Mouse (Mus musculus) macrophage (primary cell): ENCODE measurements around the gene Gm20518. TPM values are rescaled to one million over a fixed set of nuclear protein-coding genes. Genes with fewer than 3 reads are reported as not detected.

ENCODE experiments used
- H3K27ac ChIP-seq: fragments of 350-480 bp; formaldehyde crosslinking; 2 replicates; pipeline ENCODE4 v1.9.0; 2021
- H3K36me3 ChIP-seq: fragments of 350-480 bp; formaldehyde crosslinking; 2 replicates; pipeline ENCODE4 v1.9.0; 2021; ENCODE audit errors: inconsistent target
- H3K4me3 ChIP-seq: fragments of 350-480 bp; formaldehyde crosslinking; 2 replicates; pipeline ENCODE4 v1.9.0; 2021; ENCODE audit errors: inconsistent target
- H3K79me2 ChIP-seq: fragments of 350-480 bp; formaldehyde crosslinking; 2 replicates; pipeline ENCODE4 v1.9.0; 2021; ENCODE audit errors: inconsistent target
- WGBS: methylation state at CpG from one replicate; pipeline ENCODE4 v1.1.7; 2026; ENCODE audit warnings: inconsistent platforms; ENCODE audit not compliant: missing documents; 5-methylcytosine and 5-hydroxymethylcytosine counted together
- polyA plus RNA-seq: library from polyadenylated mRNA; stranded (reverse); fragments of 250-400 nt; gene quantifications from 3 replicates; pipeline ENCODE4 v1.2.4, GENCODE M21; 2018; ENCODE audit warnings: inconsistent platforms

The Gm20518 gene
- polyA plus RNA-seq, 1 experiment from 2014 or later = not detected

DNA sequence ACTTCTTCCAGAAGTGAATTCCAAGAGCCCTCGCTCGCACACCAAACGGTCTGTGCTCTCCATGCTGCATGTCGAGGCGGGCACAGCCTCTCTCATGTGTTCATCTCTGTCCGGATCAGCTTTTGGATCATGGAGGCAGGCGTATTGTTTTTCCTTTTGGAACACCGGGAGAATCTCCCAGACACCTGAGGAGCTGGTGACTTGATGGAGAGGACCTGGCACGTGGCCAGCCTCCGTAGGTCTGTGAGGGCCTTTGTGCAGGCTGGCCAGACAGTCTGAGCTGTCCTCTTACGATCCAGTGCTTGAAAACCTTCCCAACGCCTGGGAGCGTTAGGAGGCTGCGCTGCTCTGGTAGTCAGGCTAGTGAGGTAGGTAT lies 30.7 kb upstream of the Gm20518 start:
- Histone ChIP-seq H3K4me3 (peak overlapping the region; percentile 95), H3K36me3 (0 out of 2 replicates have a peak, but pooled peaks cover 5% of the 10 kb centered on the region), H3K27ac (peak overlapping the region; percentile 83), H3K79me2 (peaks cover 7% of the 10 kb centered on the region; the same call in 1 of the 2 replicates)
- 0% methylated on average over 14 of the region's 14 CpGs for WGBS

DNA sequence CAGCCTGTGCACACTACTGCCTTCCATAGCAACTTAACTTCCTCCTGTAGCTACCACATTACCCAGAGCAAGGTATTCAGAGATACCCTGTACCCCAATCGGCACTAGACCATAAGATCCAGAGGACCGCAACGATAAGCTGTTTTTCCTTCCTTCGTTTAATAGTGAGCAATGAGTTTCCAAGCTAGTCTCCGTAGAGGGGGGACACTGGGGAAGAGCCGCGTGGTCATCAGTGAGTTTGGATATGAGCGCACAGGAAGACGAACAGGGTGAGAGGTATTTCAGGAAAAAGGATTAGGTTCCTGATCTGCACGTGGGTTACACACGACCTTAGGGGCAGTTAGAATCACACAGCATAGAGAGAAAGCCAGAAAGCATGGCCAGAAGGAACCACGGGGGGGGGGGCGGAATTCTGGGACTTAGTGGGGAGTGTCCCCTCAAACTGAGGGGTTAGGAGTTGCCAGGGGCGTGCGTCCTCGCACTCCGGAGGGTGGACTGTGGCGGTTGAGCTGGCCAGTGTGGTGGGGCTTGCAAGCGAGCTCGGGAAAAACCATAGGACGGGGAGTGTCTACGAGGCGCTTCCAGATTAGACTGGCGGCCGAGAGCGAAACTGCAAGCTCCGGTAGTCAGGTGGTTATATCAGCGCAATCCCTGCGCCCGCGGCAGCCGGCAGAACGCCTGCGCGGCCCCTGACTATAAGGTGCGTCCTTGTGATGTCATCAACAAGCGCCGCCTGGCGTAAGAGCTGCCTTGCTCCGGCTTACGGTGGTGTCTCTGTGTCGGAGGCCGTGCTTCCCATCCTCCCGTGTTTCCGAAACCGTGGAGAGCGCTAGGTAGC lies 30.1 kb upstream of the Gm20518 start:
- Histone ChIP-seq H3K36me3 (0 out of 2 replicates have a peak, but pooled peaks cover 5% of the 10 kb centered on the region), H3K4me3 (peak overlapping the region; percentile 95), H3K27ac (peak overlapping the region; percentile 83), H3K79me2 (peaks cover 7% of the 10 kb centered on the region; the same call in 1 of the 2 replicates)
- WGBS = under 1% methylated on average over 47 of the region's 47 CpGs

DNA sequence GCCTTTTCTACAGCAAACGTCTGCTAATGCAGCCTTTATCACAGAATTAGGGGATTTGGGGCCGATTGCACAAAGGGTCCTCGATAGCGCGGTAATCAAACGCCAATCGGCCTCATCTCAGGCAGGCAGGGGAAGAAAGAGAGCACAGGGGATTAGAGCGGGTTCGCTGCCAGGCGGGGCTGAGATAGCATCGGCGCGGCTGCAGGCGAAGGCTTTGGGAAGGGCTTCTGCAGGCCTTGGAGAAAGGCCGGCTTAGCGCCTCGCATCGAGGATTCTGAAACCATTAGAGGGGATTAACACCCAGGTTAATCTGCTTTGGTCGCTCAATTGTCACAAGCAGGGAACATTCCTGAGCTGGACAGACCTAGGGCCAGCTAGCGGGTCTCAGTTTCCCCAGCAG lies 29.1 kb upstream of the Gm20518 start:
- Histone ChIP-seq H3K27ac (no peak overlapping the region), H3K79me2 (peaks cover 7% of the 10 kb centered on the region; the same call in 1 of the 2 replicates), H3K36me3 (0 out of 2 replicates have a peak, but pooled peaks cover 4% of the 10 kb centered on the region), H3K4me3 (no peak overlapping the region)
- WGBS = 89% methylated on average over 20 of the region's 20 CpGs

DNA sequence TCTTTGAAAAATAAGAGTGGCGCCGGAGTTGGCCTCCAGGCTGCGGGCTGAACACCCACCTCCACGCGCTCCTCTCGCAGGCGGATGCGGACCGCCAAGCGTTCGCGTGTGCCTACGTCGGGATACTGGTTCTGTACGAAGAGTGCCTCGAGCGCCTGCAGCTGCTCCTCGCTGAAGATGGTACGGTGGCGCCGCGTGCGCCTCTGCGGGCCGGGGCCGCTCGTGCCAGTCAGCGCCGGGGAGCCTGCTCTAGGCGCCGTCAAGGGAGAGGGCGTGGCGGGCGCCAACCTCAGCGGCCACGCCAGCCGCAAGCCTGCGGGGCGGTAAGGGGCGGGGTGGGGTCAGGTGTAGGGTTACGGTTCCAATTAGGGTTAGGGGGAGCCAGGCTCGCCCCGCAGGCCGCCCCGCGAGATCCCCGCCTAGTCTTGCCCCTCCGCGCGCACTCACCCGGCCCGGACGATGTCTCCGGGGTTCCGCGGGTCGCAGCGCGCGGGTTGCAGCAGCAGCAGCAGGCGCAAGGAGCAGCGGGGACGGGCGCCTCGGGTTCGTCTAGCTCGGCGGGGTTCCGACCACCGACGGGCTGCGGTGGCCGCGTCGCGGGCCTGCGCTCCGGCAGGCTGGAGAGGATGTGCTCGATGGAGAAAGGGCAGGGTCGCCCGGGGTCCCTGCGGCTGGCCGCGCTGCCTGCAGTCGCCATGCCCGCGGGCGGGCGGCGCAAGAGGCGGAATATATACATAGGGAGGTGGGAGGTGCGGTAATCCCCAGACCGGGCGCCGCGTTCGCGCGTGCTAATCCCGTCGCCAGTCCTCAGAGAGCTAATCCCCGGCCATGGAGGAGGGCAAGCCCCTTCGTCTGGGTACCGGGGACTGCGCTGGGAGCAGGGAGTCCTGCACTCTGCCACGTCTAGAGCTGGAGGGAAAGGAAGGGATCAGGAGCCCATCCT lies 23.1 kb upstream of the Gm20518 start, which contains the start of gene Gsc2:
TSS of gene Gsc2 (minus strand) at position 753 of the 943 bp plus-strand sequence.
- H3K79me2 ChIP-seq = peaks cover 14% of the 10 kb centered on the region
- WGBS = 2% methylated on average over 97 of the region's 106 CpGs
- no peak within 1 kb of the TSS for H3K4me3 ChIP-seq
- no peak within 1 kb of the TSS for H3K27ac ChIP-seq
- H3K36me3 ChIP-seq = no peaks in the 10 kb centered on the region

DNA sequence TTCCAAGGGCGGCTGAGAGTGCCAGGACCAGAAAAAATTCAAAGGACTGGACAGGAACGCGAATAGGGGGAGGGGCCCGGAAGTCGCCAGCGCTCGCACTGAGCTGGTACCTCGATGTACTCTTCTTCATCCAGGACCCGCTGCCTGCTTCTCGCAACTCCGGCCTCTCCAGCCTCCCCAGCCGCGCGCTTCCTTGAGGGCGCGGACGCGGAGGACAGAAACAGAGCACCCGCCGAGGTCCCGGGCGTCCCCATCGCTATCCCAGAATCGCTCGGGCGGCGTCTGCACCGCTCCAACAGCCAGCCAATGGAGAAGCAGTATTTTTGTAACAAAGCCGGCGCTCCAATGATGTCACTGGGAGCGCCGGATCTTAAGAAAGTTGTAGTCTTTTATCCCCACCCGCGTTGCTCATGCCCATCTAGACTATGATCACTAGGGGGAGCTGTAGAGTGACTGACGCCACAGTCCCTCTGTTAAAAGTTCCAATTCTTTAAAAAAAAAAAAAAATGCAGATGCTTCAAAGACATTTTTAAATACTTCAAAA lies 19.7 kb upstream of the Gm20518 start, which contains the start of gene Ess2:
TSS of gene Ess2 (minus strand) at position 297 of the 544 bp plus-strand sequence.
- peaks cover 33% of the 10 kb centered on the region for H3K36me3 ChIP-seq
- WGBS = under 1% methylated on average over 35 of the region's 35 CpGs
- H3K27ac ChIP-seq = peak within 1 kb of the TSS; percentile 22; the same call in 1 of the 2 replicates
- peak within 1 kb of the TSS; percentile 86 for H3K4me3 ChIP-seq
- peaks cover 14% of the 10 kb centered on the region for H3K79me2 ChIP-seq

DNA sequence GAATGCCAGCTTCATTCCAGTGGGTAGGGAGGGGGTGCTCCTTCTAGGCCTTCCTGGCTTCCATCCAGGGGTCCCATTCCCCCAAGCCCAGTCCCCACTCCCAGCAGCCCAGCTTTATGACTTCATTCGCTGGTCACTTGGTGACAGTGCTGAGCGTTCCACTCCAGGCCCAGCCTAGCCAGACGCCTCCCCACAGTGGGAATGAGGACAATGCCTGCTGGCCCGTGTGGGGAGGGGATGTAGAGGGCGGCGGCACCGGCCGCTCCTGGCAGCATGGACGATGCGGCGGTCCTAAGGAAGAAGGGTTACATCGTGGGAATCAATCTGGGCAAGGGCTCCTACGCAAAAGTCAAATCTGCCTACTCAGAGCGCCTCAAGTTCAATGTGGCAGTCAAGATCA lies 7.0 kb upstream of the Gm20518 start, which contains the start of the genes Dgcr2 and Tssk2:
TSS of gene Dgcr2 (minus strand) at position 101 of the 400 bp plus-strand sequence.
TSS of gene Tssk2 (plus strand) at position 176 of the 400 bp plus-strand sequence.
- no peak within 1 kb of the TSS for H3K27ac ChIP-seq
- WGBS = 96% methylated on average over 13 of the region's 14 CpGs
- no peaks in the 10 kb centered on the region for H3K79me2 ChIP-seq
- peaks cover 33% of the 10 kb centered on the region for H3K36me3 ChIP-seq
- H3K4me3 ChIP-seq = no peak within 1 kb of the TSS

DNA sequence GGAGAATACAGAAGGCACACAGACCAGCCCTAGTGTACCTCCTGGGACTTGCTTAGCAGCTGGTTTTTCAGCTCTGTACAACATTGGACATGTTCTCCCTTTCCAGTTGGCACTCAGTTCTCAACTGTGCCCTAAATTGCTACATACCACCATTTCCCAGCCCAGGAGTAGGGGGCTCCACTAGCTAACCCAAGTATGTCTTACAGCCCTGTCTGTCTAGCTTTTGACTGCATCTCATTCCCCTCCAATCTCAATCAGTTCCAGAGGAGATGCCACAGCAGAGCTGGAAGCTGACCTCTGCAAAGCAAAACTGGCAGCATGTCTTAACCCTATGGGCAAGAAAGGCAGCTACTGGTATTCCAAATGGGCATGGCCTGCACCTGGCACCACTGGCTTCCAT lies 4.6 kb upstream of the Gm20518 start:
- Histone ChIP-seq H3K27ac (no peak overlapping the region), H3K79me2 (peaks cover under 1% of the 10 kb centered on the region; the same call in 1 of the 2 replicates)

DNA sequence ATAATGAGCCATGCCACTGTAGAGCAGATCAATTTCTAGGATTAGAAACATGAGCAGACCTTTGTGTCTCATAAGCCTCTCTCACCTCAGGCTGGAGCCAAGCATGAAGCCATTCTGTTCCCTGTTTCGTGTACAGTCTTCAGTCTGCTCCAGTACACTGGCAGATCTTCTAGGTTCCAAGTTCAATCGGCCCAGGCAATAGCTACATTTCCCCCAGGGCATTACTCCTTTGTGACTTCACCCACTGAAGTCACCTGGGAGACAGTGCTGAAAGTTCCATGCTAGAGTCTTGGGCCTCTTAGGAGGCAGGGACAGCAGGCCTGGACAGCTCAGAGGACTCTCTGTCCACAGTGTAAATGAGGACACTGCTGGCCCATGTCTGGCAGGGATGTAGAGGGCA lies 2.5 kb upstream of the Gm20518 start, which contains the start of gene Tssk1:
TSS of gene Tssk1 (plus strand) at position 301 of the 400 bp plus-strand sequence.
- no peak within 1 kb of the TSS for H3K4me3 ChIP-seq
- no peaks in the 10 kb centered on the region for H3K36me3 ChIP-seq
- H3K79me2 ChIP-seq = peaks cover 21% of the 10 kb centered on the region
- no peak within 1 kb of the TSS for H3K27ac ChIP-seq
- 93% methylated on average over 2 of the region's 2 CpGs for WGBS

More for the DNA sequence above, 4.6 kb upstream of the Gm20518 start:
- peaks cover 9% of the 10 kb centered on the region for H3K36me3 ChIP-seq
- H3K4me3 ChIP-seq = no peak overlapping the region

DNA sequence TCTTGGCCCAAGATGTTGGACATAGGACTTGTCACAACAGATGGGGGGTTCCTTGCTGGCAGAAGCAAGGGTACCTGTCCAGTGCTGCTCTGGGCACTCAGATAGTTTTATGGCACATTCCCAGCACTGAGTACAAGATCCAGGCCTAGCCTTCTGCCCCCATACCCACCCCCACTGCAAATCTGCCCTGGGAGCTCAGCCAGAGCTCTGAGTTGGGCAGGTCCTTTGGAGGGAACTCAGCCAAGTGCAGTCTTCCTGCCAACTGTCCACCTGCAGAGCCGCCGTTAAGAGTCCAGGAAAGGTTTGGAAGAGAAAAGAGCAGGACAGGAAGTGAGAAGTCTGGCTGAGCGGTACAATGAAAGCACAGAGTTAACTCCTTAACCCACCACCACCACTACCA lies 1.1 kb upstream of the Gm20518 start:
- H3K36me3 ChIP-seq = no peaks in the 10 kb centered on the region
- peaks cover 34% of the 10 kb centered on the region for H3K79me2 ChIP-seq
- no peak overlapping the region for H3K27ac ChIP-seq
- 52% methylated on average over 3 of the region's 3 CpGs for WGBS
- no peak overlapping the region for H3K4me3 ChIP-seq

DNA sequence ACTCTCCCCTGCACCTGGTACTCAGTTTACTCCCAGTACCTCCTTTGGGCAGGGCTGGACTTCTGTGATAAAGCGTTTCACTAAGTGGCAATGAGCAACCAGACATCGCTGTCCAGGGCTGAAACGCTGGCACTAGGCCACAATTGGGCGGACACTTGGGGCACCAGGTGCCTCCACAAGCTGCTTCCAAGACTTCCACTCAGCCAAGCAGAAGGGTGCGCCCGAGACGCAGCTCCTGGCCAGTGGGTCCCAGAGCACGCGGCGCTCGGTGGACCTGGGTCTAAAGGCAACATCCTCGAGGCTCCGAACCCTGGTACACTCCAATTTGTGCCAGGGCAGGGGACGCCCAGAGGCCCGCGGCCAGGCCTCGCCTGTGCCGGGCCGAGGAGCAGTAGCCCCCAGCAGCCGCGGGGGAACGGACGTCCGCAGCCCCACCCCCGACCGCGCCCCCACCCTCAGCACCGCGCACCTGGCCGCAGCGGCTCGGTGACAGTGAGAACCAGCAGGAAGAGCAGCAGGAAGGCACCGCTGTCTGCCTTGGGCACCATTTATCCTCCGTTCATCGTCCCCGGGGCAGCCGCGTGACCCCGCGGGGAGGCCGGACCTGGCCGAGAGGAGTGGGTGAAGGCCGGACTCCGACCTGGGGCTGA lies 429 bp downstream of the Gm20518 start:
- Histone ChIP-seq H3K36me3 (no peaks in the 10 kb centered on the region), H3K4me3 (peak overlapping the region; percentile 55), H3K27ac (no peak overlapping the region), H3K79me2 (peaks cover 50% of the 10 kb centered on the region)
- 0% methylated on average over 40 of the region's 44 CpGs for WGBS

DNA sequence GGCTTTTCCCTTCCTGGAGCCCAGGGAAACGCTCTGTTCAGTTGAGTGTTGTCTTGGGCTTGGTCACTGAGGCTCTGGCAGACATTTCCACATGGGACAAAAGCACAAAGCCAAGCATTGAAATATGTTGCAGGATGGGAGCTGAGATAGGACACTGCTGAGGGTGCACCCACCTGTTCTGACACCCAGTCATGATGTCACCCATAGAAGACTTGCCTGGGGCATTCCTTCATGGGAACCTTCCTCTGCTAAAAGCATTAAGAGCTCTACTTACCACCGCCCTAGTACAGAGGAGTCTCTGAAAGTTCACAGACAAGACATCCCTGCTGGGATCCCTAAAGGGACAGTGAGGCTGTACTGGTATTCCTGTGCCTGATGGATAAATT lies 1.1 kb downstream of the Gm20518 start:
- WGBS = 82% methylated on average over 2 of the region's 2 CpGs
- H3K36me3 ChIP-seq = no peaks in the 10 kb centered on the region
- no peak overlapping the region for H3K27ac ChIP-seq
- peaks cover 57% of the 10 kb centered on the region for H3K79me2 ChIP-seq
- peak overlapping the region; percentile 55 for H3K4me3 ChIP-seq

DNA sequence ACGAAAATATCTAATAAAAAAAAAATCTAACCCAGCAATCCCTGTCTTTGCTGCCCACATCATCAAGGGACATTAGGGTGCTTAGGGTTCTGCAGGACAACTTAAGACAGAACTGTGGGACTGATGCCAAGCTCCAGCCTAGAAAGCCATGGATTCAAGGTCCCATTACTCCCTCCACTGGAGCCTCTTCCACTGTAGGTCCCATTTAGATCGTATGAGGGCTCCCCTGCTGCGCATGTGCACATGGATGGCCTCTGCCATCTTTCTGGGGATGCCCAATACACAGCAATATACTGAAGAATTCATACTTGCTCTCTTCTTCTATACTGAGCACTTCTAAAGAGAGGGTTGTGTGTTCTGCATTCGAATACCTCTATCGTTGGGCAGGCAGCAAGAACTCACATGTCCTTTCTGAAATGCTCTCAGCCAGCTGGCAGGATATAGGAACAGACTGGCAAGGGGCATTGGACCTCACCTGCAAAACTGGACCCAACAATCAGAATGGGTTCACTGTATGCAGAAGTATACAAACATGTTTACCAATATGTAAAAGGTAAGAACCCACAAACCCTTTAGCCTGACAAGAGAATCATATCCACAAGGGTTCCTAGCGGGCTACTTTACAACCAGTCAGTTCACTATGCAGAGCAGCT lies 1.7 kb downstream of the Gm20518 start:
- Histone ChIP-seq H3K79me2 (peaks cover 62% of the 10 kb centered on the region), H3K27ac (no peak overlapping the region), H3K36me3 (no peaks in the 10 kb centered on the region), H3K4me3 (no peak overlapping the region)
- 87% methylated on average over 5 of the region's 6 CpGs for WGBS

DNA sequence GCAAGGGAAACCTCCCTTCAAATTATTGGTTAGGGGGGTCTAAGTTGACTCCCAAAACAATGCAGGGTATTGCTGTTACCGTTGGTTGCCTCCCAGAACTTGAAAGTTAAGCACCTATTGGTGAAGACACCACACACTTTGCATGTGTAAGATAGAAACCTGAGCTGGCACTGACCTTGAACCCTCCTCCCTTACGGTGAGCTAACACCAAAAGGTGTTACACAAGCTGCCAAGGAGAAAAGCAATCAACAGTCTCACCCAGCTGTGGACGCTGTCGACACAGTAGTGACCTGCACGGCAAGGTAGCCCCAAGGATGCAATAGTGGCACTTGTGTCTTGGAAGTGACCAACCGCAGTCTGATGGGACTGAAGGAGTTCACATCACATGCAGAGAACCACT lies 7.4 kb downstream of the Gm20518 start:
- H3K27ac ChIP-seq = no peak overlapping the region
- peaks cover 100% of the 10 kb centered on the region for H3K79me2 ChIP-seq
- WGBS = 96% methylated on average over 6 of the region's 6 CpGs
- no peak overlapping the region for H3K4me3 ChIP-seq
- H3K36me3 ChIP-seq = no peaks in the 10 kb centered on the region
